Mouse (Mus musculus) right cerebral cortex, postnatal 10 days (tissue): ENCODE measurements around the gene Kcnc1.

ENCODE experiments used
- DNase-seq, 2 experiments: peaks; one replicate each; pipeline ENCODE4 v3.0.0; 2021; ENCODE audit warnings: low spot score in 2 of 2

The Kcnc1 gene

GRCm38 (mm10) chr7:46421535-46421934 is 25.2 kb downstream of the Kcnc1 start:
- no peak for DNase-seq

DNA sequence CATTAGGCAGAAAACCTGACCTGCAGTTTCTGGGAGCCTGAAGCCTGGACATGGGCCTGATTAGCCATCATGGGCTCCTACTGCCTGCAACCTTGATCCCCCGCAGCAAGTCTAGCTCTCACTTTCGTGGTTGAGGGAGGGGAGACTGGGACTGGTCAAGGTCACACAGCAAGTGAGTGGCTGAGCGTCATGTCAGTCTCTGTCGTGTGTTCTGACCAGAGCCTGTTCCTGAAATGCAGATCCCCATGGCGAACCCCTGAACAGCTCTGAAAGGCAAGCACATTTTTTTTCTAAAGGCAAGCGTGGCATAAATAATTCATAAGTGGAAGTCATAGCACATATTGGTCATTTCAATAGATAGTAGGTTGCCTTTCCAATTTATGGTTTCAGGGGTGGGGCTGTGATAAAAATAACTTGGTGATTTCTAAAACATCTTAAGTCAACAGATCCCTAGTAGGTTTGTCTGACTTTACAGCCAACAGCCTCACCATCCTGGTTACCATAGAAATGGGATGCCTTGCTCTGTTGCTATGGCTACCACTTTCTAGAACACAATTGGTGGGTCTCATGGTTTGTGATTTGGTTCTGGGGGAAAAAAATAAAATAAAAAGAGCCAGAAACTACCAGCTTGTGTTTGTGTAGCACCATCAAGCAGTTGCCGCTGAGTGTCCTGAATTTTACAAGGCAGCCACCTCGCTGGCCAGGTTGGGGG is 25.9 kb downstream of the Kcnc1 start:
- peak; percentile 59 to 85 for DNase-seq

DNA sequence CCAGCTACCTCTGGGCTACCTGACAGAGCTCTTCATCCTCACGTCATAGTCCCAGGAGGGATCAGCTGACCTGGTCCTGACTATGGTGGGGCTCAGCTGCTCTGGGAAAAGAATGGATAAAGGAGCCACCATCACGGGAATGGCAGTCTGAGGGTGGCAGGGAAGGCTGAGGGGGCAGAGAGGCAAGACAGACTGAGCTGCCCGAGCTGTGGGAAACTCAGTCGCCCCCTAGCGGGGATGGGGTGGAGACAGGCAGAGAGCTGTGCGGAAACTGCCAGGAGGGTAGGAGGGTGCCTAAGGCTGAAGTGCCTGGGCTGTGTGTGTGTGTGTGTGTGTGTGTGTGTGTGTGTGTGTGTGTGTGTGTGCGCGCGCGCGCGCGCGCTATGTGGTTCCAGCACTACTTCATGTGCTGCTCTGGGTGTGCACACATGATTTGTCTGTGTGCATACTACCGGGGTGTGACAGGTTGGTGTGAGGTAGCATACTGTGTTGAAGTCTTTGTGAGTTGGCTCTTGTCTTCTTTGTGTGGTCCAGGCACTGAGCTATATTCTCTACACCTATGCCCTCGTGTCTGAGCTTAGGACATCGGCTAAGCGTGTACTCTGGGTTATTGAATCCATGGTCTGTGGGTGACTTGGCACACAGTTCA is 26.6 kb downstream of the Kcnc1 start:
- DNase-seq: peak; percentile 79 to 83

GRCm38 (mm10) chr7:46423951-46424350 is 27.7 kb downstream of the Kcnc1 start:
- no peak for DNase-seq

- DNase-seq: no peak
Measured at GRCm38 (mm10) chr7:46425012-46425411, 28.7 kb downstream of the Kcnc1 start.

GRCm38 (mm10) chr7:46433874-46434273 is 37.6 kb downstream of the Kcnc1 start:
- DNase-seq: no peak

GRCm38 (mm10) chr7:46435833-46436232 is 39.5 kb downstream of the Kcnc1 start:
- no peak for DNase-seq

GRCm38 (mm10) chr7:46438537-46439141 is 42.3 kb downstream of the Kcnc1 start:
- DNase-seq: no peak

DNA sequence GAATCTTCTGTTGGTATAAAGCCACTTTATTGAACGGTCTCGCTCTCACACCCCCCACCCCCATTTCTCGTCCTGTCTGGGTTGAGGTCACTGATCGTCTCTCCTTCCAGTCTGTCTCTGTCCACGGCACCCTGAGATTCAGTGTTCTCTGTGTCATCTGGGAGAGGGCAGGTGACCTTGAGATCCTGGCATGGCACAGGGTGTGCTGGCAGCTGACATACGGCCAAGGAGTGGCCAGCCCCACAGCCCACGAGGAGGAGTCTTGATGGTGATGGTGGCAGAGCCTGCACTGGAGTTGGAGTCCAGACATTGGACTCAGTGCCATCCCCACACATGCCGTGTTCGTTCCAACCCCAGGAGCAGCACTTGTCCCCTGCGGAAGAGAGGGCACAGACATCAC is 46.9 kb downstream of the Kcnc1 start:
- no peak for DNase-seq

DNA sequence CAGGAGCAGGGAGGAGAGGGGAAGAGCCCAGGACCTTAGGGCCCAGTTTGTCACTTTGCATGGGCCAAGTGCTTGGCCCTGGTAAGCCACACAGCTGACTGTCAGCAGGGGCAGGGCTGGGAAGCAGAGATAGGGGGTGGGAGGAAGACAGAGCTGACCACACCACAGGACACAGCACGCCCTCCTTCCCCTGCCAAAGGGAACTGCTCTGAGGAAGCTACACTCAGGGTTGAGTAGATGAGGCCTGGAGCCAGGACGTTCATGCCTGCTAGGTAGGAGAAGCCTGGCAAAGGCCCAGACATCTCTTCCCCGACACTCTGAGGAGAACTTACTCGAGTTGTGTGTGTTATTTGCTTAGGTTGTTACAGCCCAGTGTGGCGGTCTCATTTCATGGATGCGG is 49.6 kb downstream of the Kcnc1 start:
- no peak for DNase-seq

- DNase-seq: no peak
Measured at GRCm38 (mm10) chr7:46447473-46448165, 51.3 kb downstream of the Kcnc1 start.

GRCm38 (mm10) chr7:46448922-46449645 is 52.8 kb downstream of the Kcnc1 start:
- no peak for DNase-seq

- DNase-seq: peak; percentile 57 to 71
Measured at GRCm38 (mm10) chr7:46453930-46454679, 57.8 kb downstream of the Kcnc1 start.

- DNase-seq: no peak
Measured at GRCm38 (mm10) chr7:46457889-46458288, 61.6 kb downstream of the Kcnc1 start.

- no peak for DNase-seq
Measured at GRCm38 (mm10) chr7:46459200-46459599, 62.9 kb downstream of the Kcnc1 start.

- no peak for DNase-seq
Measured at GRCm38 (mm10) chr7:46459605-46460245, 63.4 kb downstream of the Kcnc1 start.

GRCm38 (mm10) chr7:46462287-46462686 is 66.0 kb downstream of the Kcnc1 start:
- peak in 1 of 2 experiments; percentile 50 for DNase-seq

DNA sequence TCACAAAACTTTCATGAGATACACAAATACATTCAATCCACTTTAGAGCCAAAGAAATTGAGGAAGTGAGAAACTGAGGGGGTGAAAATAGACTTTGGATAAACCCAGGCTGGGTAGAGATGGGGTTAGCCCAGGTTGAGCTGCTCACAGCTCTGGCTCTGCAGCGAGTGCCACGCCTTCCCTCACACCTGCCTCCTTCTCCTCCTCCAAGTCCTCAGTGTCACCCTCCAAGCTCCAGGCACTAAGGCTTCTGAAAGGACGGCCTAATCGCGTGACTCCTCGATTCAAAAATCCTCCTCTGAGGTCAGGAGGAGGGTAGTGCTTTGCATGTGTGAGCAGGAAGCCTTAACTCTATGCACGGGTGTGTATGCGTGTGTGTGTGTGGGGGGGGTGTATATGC is 66.8 kb downstream of the Kcnc1 start:
- no peak for DNase-seq

DNA sequence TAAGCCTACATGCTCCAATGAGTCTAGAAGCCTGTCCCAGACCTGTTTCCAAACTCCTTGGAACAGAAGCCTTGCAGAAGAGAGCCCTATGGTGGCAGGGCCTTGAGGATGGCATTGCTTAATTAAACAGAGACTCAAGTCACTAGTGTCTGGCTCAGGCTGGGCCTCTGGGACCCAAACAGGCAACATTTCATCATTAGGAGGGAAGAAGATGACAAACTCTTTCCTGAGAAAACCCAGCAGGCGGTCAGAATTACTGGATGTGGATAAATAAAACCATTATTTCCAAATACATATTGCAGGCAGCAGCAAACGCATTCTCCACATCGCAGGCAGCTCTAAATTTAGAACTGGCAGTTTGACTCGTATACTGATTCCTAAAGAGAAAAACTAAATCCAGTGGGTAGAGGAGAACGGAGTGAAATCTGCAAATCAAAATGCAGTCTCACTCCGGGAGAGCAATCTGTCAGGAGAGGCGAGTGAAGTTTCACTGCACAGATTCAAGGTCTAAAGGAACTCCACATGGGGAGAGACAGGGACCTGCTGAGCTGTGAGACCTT is 70.2 kb downstream of the Kcnc1 start:
- peak in 1 of 2 experiments; percentile 55 for DNase-seq

- DNase-seq: no peak
Measured at GRCm38 (mm10) chr7:46469542-46469941, 73.2 kb downstream of the Kcnc1 start.
